Mouse (Mus musculus): ENCODE results near the gene Rgs2.

DNA sequence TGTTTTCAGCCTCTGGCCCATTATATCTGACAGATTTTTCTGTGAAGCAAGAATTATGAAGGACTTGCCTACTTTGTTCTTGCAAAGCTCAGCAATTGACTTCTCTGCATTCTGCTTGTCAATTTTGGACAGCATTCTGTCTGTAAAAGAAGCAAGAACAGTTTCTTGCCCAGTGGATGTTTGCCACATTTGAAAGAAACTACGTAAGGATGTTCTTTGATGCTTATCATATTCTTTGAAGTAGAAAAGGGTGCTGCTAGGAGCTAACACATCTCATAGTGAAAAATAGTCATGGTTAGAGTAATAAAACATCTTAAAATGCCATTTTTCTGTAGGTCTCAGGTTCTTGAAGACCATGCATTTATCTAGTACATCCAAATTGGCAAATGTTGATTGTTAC lies 10.9 kb downstream of the Rgs2 start:
- no peak for TF ChIP-seq CTCF (IDR thresholded peaks at IDR 0.05; ENCODE audit: extremely low read depth, insufficient read length, insufficient replicate concordance, low read depth, low read length)
- no peak for TF ChIP-seq POLR2A (IDR thresholded peaks at IDR 0.05; ENCODE audit: low read depth, low read length)
